Mouse (Mus musculus) hindbrain, embryonic 10.5 days (tissue): ENCODE measurements around the gene Eif2d. TPM values are rescaled to one million over a fixed set of nuclear protein-coding genes. Genes with fewer than 3 reads are reported as not detected.
"Not testable (repeated sequence)": the region's sequence is repeated elsewhere in the genome, so short reads cannot be mapped to it uniquely, and the experiment has no call there.

Experiments used
- DNase-seq: peaks from one replicate; pipeline ENCODE4 v3.0.0-alpha.2; 2017; ENCODE audit warnings: low spot score
- H3K27ac ChIP-seq: fragments of 300-500 bp; sonication (generic); 2 replicates; pipeline ENCODE4 v1.5.1; 2016; ENCODE audit warnings: mild to moderate bottlenecking, moderate library complexity
- H3K27me3 ChIP-seq: fragments of 300-500 bp; sonication (generic); 2 replicates; pipeline ENCODE4 v1.6.1; 2016; ENCODE audit warnings: mild to moderate bottlenecking; ENCODE audit not compliant: poor library complexity, insufficient read depth, severe bottlenecking
- H3K36me3 ChIP-seq: fragments of 300-500 bp; sonication (generic); 2 replicates; pipeline ENCODE4 v1.6.1; 2016; ENCODE audit warnings: mild to moderate bottlenecking, moderate library complexity
- H3K4me1 ChIP-seq: fragments of 300-500 bp; sonication (generic); replicated peaks from 2 replicates; pipeline ENCODE4 v1.6.1; 2016; ENCODE audit warnings: mild to moderate bottlenecking
- H3K4me3 ChIP-seq: fragments of 300-500 bp; sonication (generic); 2 replicates; pipeline ENCODE4 v1.5.1; 2016; ENCODE audit warnings: mild to moderate bottlenecking, moderate library complexity
- H3K9me3 ChIP-seq: fragments of 300-500 bp; sonication (generic); 2 replicates; pipeline ENCODE4 v1.6.1; 2016; ENCODE audit warnings: mild to moderate bottlenecking, moderate library complexity
- WGBS: fragments of 180-500 bp; shearing (Covaris S2); methylation state at CpG from one replicate; pipeline ENCODE4 v1.1.7; 2016; 5-methylcytosine and 5-hydroxymethylcytosine counted together
- polyA plus RNA-seq: library from polyadenylated mRNA; unstranded; fragments of >200 nt; fragmentation: Nextera tagmentation; extraction: Ambion mirVana; gene quantifications from 2 replicates; pipeline ENCODE4 v1.2.1, GENCODE M21; 2016

The Eif2d gene
- polyA plus RNA-seq, 1 experiment from 2014 or later, result 53.9 TPM

- DNase-seq, result no peak
- H3K36me3 ChIP-seq, result no peaks in the 10 kb centered on the region
- H3K9me3 ChIP-seq, result no peaks in the 10 kb centered on the region
- WGBS, result 86% methylated on average over 3 of the region's 3 CpGs
- H3K4me3 ChIP-seq, result no peak overlapping the region
- no peak overlapping the region for H3K27ac ChIP-seq
- peaks cover 3% of the 10 kb centered on the region; the same call in 1 of the 2 replicates for H3K27me3 ChIP-seq
- H3K4me1 ChIP-seq, result no peaks in the 10 kb centered on the region
These were observed 6.8 kb upstream of the Eif2d start for GRCm38 (mm10) chr1:131146181-131146614.

GRCm38 (mm10) chr1:131149496-131149895, 3.5 kb upstream of the Eif2d start:
- no peak overlapping the region for H3K4me3 ChIP-seq
- H3K36me3 ChIP-seq, result no peaks in the 10 kb centered on the region
- 76% methylated on average over 1 of the region's 1 CpGs for WGBS
- DNase-seq, result no peak
- H3K9me3 ChIP-seq, result no peaks in the 10 kb centered on the region
- peaks cover 6% of the 10 kb centered on the region; the same call in 1 of the 2 replicates for H3K27me3 ChIP-seq
- no peak overlapping the region for H3K27ac ChIP-seq
- peaks cover 20% of the 10 kb centered on the region for H3K4me1 ChIP-seq

- H3K36me3 ChIP-seq, result peaks cover 33% of the 10 kb centered on the region
- WGBS, result 58% methylated on average over 2 of the region's 2 CpGs
- no peak overlapping the region for H3K4me3 ChIP-seq
- no peak overlapping the region for H3K27ac ChIP-seq
- DNase-seq, result peak; percentile 26
- no peaks in the 10 kb centered on the region for H3K9me3 ChIP-seq
- peaks cover 6% of the 10 kb centered on the region; the same call in 1 of the 2 replicates for H3K27me3 ChIP-seq
- H3K4me1 ChIP-seq, result peaks cover 21% of the 10 kb centered on the region
These were observed 2.5 kb downstream of the Eif2d start for GRCm38 (mm10) chr1:131155456-131155855.

- not testable (repeated sequence) for H3K27me3 ChIP-seq, H3K9me3 ChIP-seq, H3K4me3 ChIP-seq, H3K4me1 ChIP-seq, DNase-seq, H3K27ac ChIP-seq
- 89% methylated on average over 3 of the region's 3 CpGs for WGBS
- H3K36me3 ChIP-seq, result peaks cover 76% of the 10 kb centered on the region
These were observed 6.8 kb downstream of the Eif2d start for GRCm38 (mm10) chr1:131159573-131160327.

- Histone ChIP-seq H3K36me3 (peaks cover 84% of the 10 kb centered on the region), H3K27me3 (no peaks in the 10 kb centered on the region), H3K27ac (no peak overlapping the region), H3K4me1 (no peaks in the 10 kb centered on the region), H3K4me3 (no peak overlapping the region), H3K9me3 (no peaks in the 10 kb centered on the region)
- 90% methylated on average over 11 of the region's 11 CpGs for WGBS
- DNase-seq, result no peak
These were observed 8.1 kb downstream of the Eif2d start for GRCm38 (mm10) chr1:131161091-131161490.

- H3K4me3 ChIP-seq, result no peak overlapping the region
- WGBS, result 84% methylated on average over 6 of the region's 6 CpGs
- H3K27me3 ChIP-seq, result no peaks in the 10 kb centered on the region
- peaks cover 100% of the 10 kb centered on the region for H3K36me3 ChIP-seq
- H3K4me1 ChIP-seq, result no peaks in the 10 kb centered on the region
- H3K27ac ChIP-seq, result no peak overlapping the region
- no peak for DNase-seq
- no peaks in the 10 kb centered on the region for H3K9me3 ChIP-seq
These were observed 11.4 kb downstream of the Eif2d start for GRCm38 (mm10) chr1:131164427-131164826.

- WGBS, result 93% methylated on average over 10 of the region's 10 CpGs
- Histone ChIP-seq H3K4me1 (no peaks in the 10 kb centered on the region), H3K36me3 (peaks cover 100% of the 10 kb centered on the region), H3K27ac (no peak overlapping the region), H3K27me3 (no peaks in the 10 kb centered on the region), H3K9me3 (no peaks in the 10 kb centered on the region), H3K4me3 (no peak overlapping the region)
- DNase-seq, result no peak
These were observed 14.6 kb downstream of the Eif2d start for GRCm38 (mm10) chr1:131167612-131168011.

GRCm38 (mm10) chr1:131173001-131173400, 20.0 kb downstream of the Eif2d start:
- 92% methylated on average over 7 of the region's 7 CpGs for WGBS
- Histone ChIP-seq H3K4me3 (no peak overlapping the region), H3K27me3 (no peaks in the 10 kb centered on the region), H3K27ac (no peak overlapping the region), H3K4me1 (0 out of 2 replicates have a peak, but pooled peaks cover 3% of the 10 kb centered on the region), H3K9me3 (no peaks in the 10 kb centered on the region), H3K36me3 (peaks cover 100% of the 10 kb centered on the region)
- no peak for DNase-seq

- peaks cover 100% of the 10 kb centered on the region for H3K36me3 ChIP-seq
- H3K4me1 ChIP-seq, result 0 out of 2 replicates have a peak, but pooled peaks cover 3% of the 10 kb centered on the region
- no peak overlapping the region for H3K4me3 ChIP-seq
- H3K27ac ChIP-seq, result no peak overlapping the region
- no peaks in the 10 kb centered on the region for H3K9me3 ChIP-seq
- 88% methylated on average over 6 of the region's 6 CpGs for WGBS
- DNase-seq, result no peak
- H3K27me3 ChIP-seq, result no peaks in the 10 kb centered on the region
These were observed 20.8 kb downstream of the Eif2d start for GRCm38 (mm10) chr1:131173809-131174208.

GRCm38 (mm10) chr1:131174299-131174861, 21.4 kb downstream of the Eif2d start:
- no peaks in the 10 kb centered on the region for H3K9me3 ChIP-seq
- 0 out of 2 replicates have a peak, but pooled peaks cover 3% of the 10 kb centered on the region for H3K4me1 ChIP-seq
- peaks cover 97% of the 10 kb centered on the region for H3K36me3 ChIP-seq
- no peak overlapping the region for H3K4me3 ChIP-seq
- H3K27me3 ChIP-seq, result no peaks in the 10 kb centered on the region
- DNase-seq, result no peak
- WGBS, result 91% methylated on average over 12 of the region's 12 CpGs
- no peak overlapping the region for H3K27ac ChIP-seq

- H3K4me1 ChIP-seq, result 0 out of 2 replicates have a peak, but pooled peaks cover 3% of the 10 kb centered on the region
- no peaks in the 10 kb centered on the region for H3K9me3 ChIP-seq
- 92% methylated on average over 1 of the region's 1 CpGs for WGBS
- H3K27me3 ChIP-seq, result no peaks in the 10 kb centered on the region
- no peak for DNase-seq
- H3K36me3 ChIP-seq, result peaks cover 97% of the 10 kb centered on the region
- H3K27ac ChIP-seq, result no peak overlapping the region
- no peak overlapping the region for H3K4me3 ChIP-seq
These were observed 22.2 kb downstream of the Eif2d start for GRCm38 (mm10) chr1:131175189-131175588.

GRCm38 (mm10) chr1:131175819-131176218, 22.8 kb downstream of the Eif2d start:
- no peak for DNase-seq
- H3K9me3 ChIP-seq, result no peaks in the 10 kb centered on the region
- H3K27me3 ChIP-seq, result no peaks in the 10 kb centered on the region
- H3K4me1 ChIP-seq, result 0 out of 2 replicates have a peak, but pooled peaks cover 3% of the 10 kb centered on the region
- no peak overlapping the region for H3K27ac ChIP-seq
- peaks cover 95% of the 10 kb centered on the region for H3K36me3 ChIP-seq
- no peak overlapping the region for H3K4me3 ChIP-seq
- 92% methylated on average over 8 of the region's 8 CpGs for WGBS

- H3K27ac ChIP-seq, result peak overlapping the region; percentile 53; the same call in 1 of the 2 replicates
- H3K9me3 ChIP-seq, result no peaks in the 10 kb centered on the region
- no peaks in the 10 kb centered on the region for H3K27me3 ChIP-seq
- H3K36me3 ChIP-seq, result peaks cover 81% of the 10 kb centered on the region
- no peak overlapping the region for H3K4me3 ChIP-seq
- 0 out of 2 replicates have a peak, but pooled peaks cover 3% of the 10 kb centered on the region for H3K4me1 ChIP-seq
- no peak for DNase-seq
- 83% methylated on average over 4 of the region's 4 CpGs for WGBS
These were observed 24.3 kb downstream of the Eif2d start for GRCm38 (mm10) chr1:131177249-131177648.
